Mouse (Mus musculus) heart, embryonic 16.5 days (tissue): ENCODE data around the gene Sfxn1. TPM values are rescaled to one million over a fixed set of nuclear protein-coding genes. Genes with fewer than 3 reads are reported as not detected.

ENCODE experiments used
- ATAC-seq: fragments of 200-750 bp; cut with Nextera tagmentation; replicated peaks from 2 replicates; pipeline ENCODE4 v1.8.0; 2017; ENCODE audit warnings: moderate number of reproducible peaks; ENCODE audit not compliant: insufficient read depth, low FRiP score; ENCODE audit errors: extremely low read depth
- H3K27ac ChIP-seq: fragments of 300-500 bp; sonication (generic); 2 replicates; pipeline ENCODE4 v1.5.1; 2014; ENCODE audit warnings: mild to moderate bottlenecking, low read length, control low read depth, moderate library complexity
- H3K27me3 ChIP-seq: fragments of 300-500 bp; sonication (generic); 2 replicates; pipeline ENCODE4 v1.6.1; 2014; ENCODE audit warnings: low read length, mixed read lengths; ENCODE audit not compliant: control insufficient read depth, insufficient read depth
- H3K36me3 ChIP-seq: fragments of 300-500 bp; sonication (generic); 2 replicates; pipeline ENCODE4 v1.6.1; 2014; ENCODE audit not compliant: control insufficient read depth, insufficient read depth
- H3K4me1 ChIP-seq: fragments of 300-500 bp; sonication (generic); 2 replicates; pipeline ENCODE4 v1.6.1; 2014; ENCODE audit warnings: low read length, mixed read lengths; ENCODE audit not compliant: control insufficient read depth, insufficient read depth
- H3K4me2 ChIP-seq: fragments of 300-500 bp; sonication (generic); 2 replicates; pipeline ENCODE4 v1.6.1; 2014; ENCODE audit warnings: low read depth, mild to moderate bottlenecking, control low read depth, low read length
- H3K4me3 ChIP-seq: fragments of 300-500 bp; sonication (generic); 2 replicates; pipeline ENCODE4 v1.5.1; 2014; ENCODE audit warnings: mild to moderate bottlenecking, control low read depth, low read length
- H3K9ac ChIP-seq: fragments of 300-500 bp; sonication (generic); 2 replicates; pipeline ENCODE4 v1.6.1; 2014; ENCODE audit warnings: low read length, control low read depth
- H3K9me3 ChIP-seq: fragments of 300-500 bp; sonication (generic); replicated peaks from 2 replicates; pipeline ENCODE4 v1.6.1; 2016; ENCODE audit warnings: low read length; ENCODE audit not compliant: control insufficient read depth
- WGBS: fragments of 180-500 bp; shearing (Covaris S2); extraction: QIAGEN DNeasy Blood & Tissue Kit; methylation state at CpG from one replicate; pipeline ENCODE4 v1.1.7; 2014; 5-methylcytosine and 5-hydroxymethylcytosine counted together
- polyA plus RNA-seq: library from polyadenylated mRNA; unstranded; fragments of >200 nt; fragmentation: Nextera tagmentation; extraction: Ambion mirVana; gene quantifications from 2 replicates; pipeline ENCODE4 v1.2.1, GENCODE M21; 2015

The Sfxn1 gene
- polyA plus RNA-seq, 1 experiment from 2014 or later, result 29.0 TPM

GRCm38 (mm10) chr13:54084178-54084577, 12.5 kb downstream of the Sfxn1 start:
- Histone ChIP-seq H3K27me3 (no peaks in the 10 kb centered on the region), H3K4me2 (no peak overlapping the region), H3K9me3 (no peaks in the 10 kb centered on the region), H3K9ac (no peak overlapping the region), H3K4me1 (peaks cover 20% of the 10 kb centered on the region), H3K4me3 (no peak overlapping the region), H3K27ac (no peak overlapping the region), H3K36me3 (peaks cover 34% of the 10 kb centered on the region)
- WGBS, result 70% methylated on average over 4 of the region's 4 CpGs
- no peak for ATAC-seq

GRCm38 (mm10) chr13:54084826-54085225, 13.2 kb downstream of the Sfxn1 start:
- Histone ChIP-seq H3K9ac (no peak overlapping the region), H3K9me3 (no peaks in the 10 kb centered on the region), H3K27ac (no peak overlapping the region), H3K36me3 (peaks cover 40% of the 10 kb centered on the region), H3K27me3 (no peaks in the 10 kb centered on the region), H3K4me2 (no peak overlapping the region), H3K4me1 (peaks cover 20% of the 10 kb centered on the region), H3K4me3 (no peak overlapping the region)
- WGBS, result 81% methylated on average over 5 of the region's 5 CpGs
- no peak for ATAC-seq

GRCm38 (mm10) chr13:54085266-54085665, 13.6 kb downstream of the Sfxn1 start:
- Histone ChIP-seq H3K4me1 (peaks cover 20% of the 10 kb centered on the region), H3K4me2 (no peak overlapping the region), H3K4me3 (no peak overlapping the region), H3K27ac (no peak overlapping the region), H3K36me3 (peaks cover 42% of the 10 kb centered on the region), H3K9ac (no peak overlapping the region), H3K9me3 (no peaks in the 10 kb centered on the region), H3K27me3 (no peaks in the 10 kb centered on the region)
- 91% methylated on average over 18 of the region's 18 CpGs for WGBS
- no peak for ATAC-seq

- WGBS, result 42% methylated on average over 6 of the region's 6 CpGs
- ATAC-seq, result no peak
- no peak overlapping the region for H3K4me3 ChIP-seq
- no peak overlapping the region for H3K27ac ChIP-seq
- H3K9me3 ChIP-seq, result no peaks in the 10 kb centered on the region
- H3K4me1 ChIP-seq, result no peaks in the 10 kb centered on the region
- H3K9ac ChIP-seq, result 0 out of 2 replicates have a peak overlapping the region, but pooled peaks have one; percentile 35
- H3K36me3 ChIP-seq, result peaks cover 65% of the 10 kb centered on the region
- no peak overlapping the region; the same call in 1 of the 2 replicates for H3K4me2 ChIP-seq
- H3K27me3 ChIP-seq, result no peaks in the 10 kb centered on the region
These were observed 20.1 kb downstream of the Sfxn1 start for GRCm38 (mm10) chr13:54091719-54092118.

GRCm38 (mm10) chr13:54094349-54094748, 22.7 kb downstream of the Sfxn1 start:
- Histone ChIP-seq H3K27me3 (no peaks in the 10 kb centered on the region), H3K9me3 (no peaks in the 10 kb centered on the region), H3K4me1 (no peaks in the 10 kb centered on the region), H3K4me3 (no peak overlapping the region), H3K4me2 (no peak overlapping the region), H3K27ac (no peak overlapping the region), H3K9ac (no peak overlapping the region), H3K36me3 (peaks cover 51% of the 10 kb centered on the region)
- ATAC-seq, result no peak
- WGBS, result 90% methylated on average over 4 of the region's 4 CpGs

- H3K9me3 ChIP-seq, result no peaks in the 10 kb centered on the region
- H3K4me3 ChIP-seq, result no peak overlapping the region
- H3K27ac ChIP-seq, result no peak overlapping the region
- no peak overlapping the region for H3K4me2 ChIP-seq
- no peak for ATAC-seq
- no peaks in the 10 kb centered on the region for H3K27me3 ChIP-seq
- no peak overlapping the region for H3K9ac ChIP-seq
- WGBS, result 46% methylated on average over 6 of the region's 6 CpGs
- H3K36me3 ChIP-seq, result peaks cover 45% of the 10 kb centered on the region
- H3K4me1 ChIP-seq, result no peaks in the 10 kb centered on the region
These were observed 23.3 kb downstream of the Sfxn1 start for GRCm38 (mm10) chr13:54094963-54095362.

- H3K36me3 ChIP-seq, result peaks cover 43% of the 10 kb centered on the region
- H3K9ac ChIP-seq, result no peak overlapping the region
- no peaks in the 10 kb centered on the region for H3K9me3 ChIP-seq
- H3K4me2 ChIP-seq, result no peak overlapping the region
- H3K4me1 ChIP-seq, result 0 out of 2 replicates have a peak, but pooled peaks cover 2% of the 10 kb centered on the region
- ATAC-seq, result no peak
- no peaks in the 10 kb centered on the region for H3K27me3 ChIP-seq
- H3K4me3 ChIP-seq, result no peak overlapping the region
- 59% methylated on average over 8 of the region's 8 CpGs for WGBS
- H3K27ac ChIP-seq, result no peak overlapping the region
These were observed 24.1 kb downstream of the Sfxn1 start for GRCm38 (mm10) chr13:54095721-54096120.

- Histone ChIP-seq H3K4me1 (peaks cover 6% of the 10 kb centered on the region; the same call in 1 of the 2 replicates), H3K36me3 (peaks cover 30% of the 10 kb centered on the region), H3K4me2 (no peak overlapping the region), H3K9ac (no peak overlapping the region), H3K27me3 (no peaks in the 10 kb centered on the region), H3K4me3 (no peak overlapping the region), H3K27ac (no peak overlapping the region), H3K9me3 (no peaks in the 10 kb centered on the region)
- 92% methylated on average over 4 of the region's 4 CpGs for WGBS
- ATAC-seq, result no peak
These were observed 25.6 kb downstream of the Sfxn1 start for GRCm38 (mm10) chr13:54097227-54097626.

- no peaks in the 10 kb centered on the region for H3K9me3 ChIP-seq
- H3K4me3 ChIP-seq, result no peak overlapping the region
- H3K9ac ChIP-seq, result no peak overlapping the region
- 90% methylated on average over 6 of the region's 6 CpGs for WGBS
- no peak overlapping the region for H3K4me2 ChIP-seq
- ATAC-seq, result no peak
- H3K27me3 ChIP-seq, result no peaks in the 10 kb centered on the region
- H3K27ac ChIP-seq, result no peak overlapping the region
- H3K36me3 ChIP-seq, result peaks cover 25% of the 10 kb centered on the region
- H3K4me1 ChIP-seq, result peaks cover 6% of the 10 kb centered on the region; the same call in 1 of the 2 replicates
These were observed 26.1 kb downstream of the Sfxn1 start for GRCm38 (mm10) chr13:54097797-54098196.
